Mouse (Mus musculus) small intestine, adult 2 months (tissue): ENCODE measurements around the gene Setd4. TPM values are rescaled to one million over a fixed set of nuclear protein-coding genes. Genes with fewer than 3 reads are reported as not detected.
A peak's percentile ranks its signal among the peaks of the same experiment; 100 is the strongest.

Source experiments
- H3K27ac ChIP-seq: fragments of 200-500 bp; 2 replicates; pipeline ENCODE4 v1.5.1; 2012; ENCODE audit warnings: low read depth, low read length, control low read depth, inconsistent platforms; ENCODE audit not compliant: insufficient read depth
- H3K27me3 ChIP-seq: fragments of 200-500 bp; 2 replicates; pipeline ENCODE4 v1.6.1; 2012; ENCODE audit warnings: mild to moderate bottlenecking, moderate library complexity, low read length, inconsistent platforms; ENCODE audit not compliant: control insufficient read depth, insufficient read depth
- H3K36me3 ChIP-seq: fragments of 200-500 bp; 2 replicates; pipeline ENCODE4 v1.6.1; 2012; ENCODE audit warnings: mild to moderate bottlenecking, low read length, control low read depth, inconsistent platforms; ENCODE audit not compliant: control insufficient read depth, insufficient read depth
- H3K4me1 ChIP-seq: fragments of 200-500 bp; 2 replicates; pipeline ENCODE4 v1.6.1; 2012; ENCODE audit warnings: low read length, inconsistent platforms, mixed read lengths; ENCODE audit not compliant: control insufficient read depth, insufficient read depth, insufficient read length
- H3K4me3 ChIP-seq: fragments of 200-500 bp; 2 replicates; pipeline ENCODE4 v1.5.1; 2012; ENCODE audit warnings: low read depth, mild to moderate bottlenecking, control low read depth, inconsistent platforms, low read length, moderate library complexity
- CTCF ChIP-seq: fragments of 200-500 bp; IDR thresholded peaks from 2 replicates; pipeline ENCODE4 v1.5.1; 2012; ENCODE audit warnings: low read depth, mild to moderate bottlenecking, control low read depth, inconsistent platforms, low read length, moderate library complexity, mixed read lengths; ENCODE audit not compliant: insufficient replicate concordance, insufficient read length; ENCODE audit errors: extremely low read depth
- POLR2A ChIP-seq: fragments of 200-500 bp; IDR thresholded peaks from 2 replicates; pipeline ENCODE4 v1.6.1; 2012; ENCODE audit warnings: low read depth, mild to moderate bottlenecking, control low read depth, inconsistent platforms, low read length, moderate library complexity
- WGBS: fragments of 180-500 bp; shearing (Covaris S2); methylation state at CpG from one replicate; pipeline ENCODE4 v1.1.7; 2018; 5-methylcytosine and 5-hydroxymethylcytosine counted together
- polyA plus RNA-seq: library from polyadenylated mRNA; depleted of rRNA; stranded (reverse); fragments of >200 nt; gene quantifications from 2 replicates; pipeline ENCODE4 v1.2.3, GENCODE M21; 2012

Gene Setd4
- polyA plus RNA-seq, 1 experiment, result 2.4 TPM

DNA sequence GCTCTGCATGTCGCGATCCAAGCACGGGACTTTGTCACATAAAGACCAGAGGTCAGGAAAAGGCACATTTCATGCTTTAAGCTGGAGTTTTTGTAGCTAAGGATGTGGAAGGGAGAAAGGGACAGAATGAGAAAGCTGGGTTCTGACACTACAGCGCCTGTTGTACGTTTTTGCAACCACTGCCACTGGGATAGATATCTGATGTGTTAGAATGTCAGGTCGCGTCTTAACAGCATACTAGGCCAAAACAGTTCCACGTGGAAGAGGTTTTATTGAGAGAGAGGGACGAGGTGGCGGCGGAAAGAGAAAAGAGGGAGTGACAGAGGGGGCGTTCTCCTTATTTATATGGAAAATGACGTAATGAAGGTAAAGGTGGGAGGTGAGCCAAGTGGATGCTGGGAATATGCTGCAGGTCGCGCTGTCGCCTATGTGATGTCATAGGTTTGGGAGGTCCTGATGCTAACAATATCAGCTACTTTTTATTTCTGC, 662 bp upstream of the Setd4 start:
- TF ChIP-seq CTCF (no peak), POLR2A (no peak)
- no peaks in the 10 kb centered on the region for H3K27me3 ChIP-seq
- peak overlapping the region; percentile 84 for H3K27ac ChIP-seq
- H3K4me1 ChIP-seq, result peaks cover 5% of the 10 kb centered on the region; the same call in 1 of the 2 replicates
- H3K36me3 ChIP-seq, result peaks cover 4% of the 10 kb centered on the region
- 8% methylated on average over 16 of the region's 16 CpGs for WGBS
- H3K4me3 ChIP-seq, result peak overlapping the region; percentile 24; the same call in 1 of the 2 replicates

DNA sequence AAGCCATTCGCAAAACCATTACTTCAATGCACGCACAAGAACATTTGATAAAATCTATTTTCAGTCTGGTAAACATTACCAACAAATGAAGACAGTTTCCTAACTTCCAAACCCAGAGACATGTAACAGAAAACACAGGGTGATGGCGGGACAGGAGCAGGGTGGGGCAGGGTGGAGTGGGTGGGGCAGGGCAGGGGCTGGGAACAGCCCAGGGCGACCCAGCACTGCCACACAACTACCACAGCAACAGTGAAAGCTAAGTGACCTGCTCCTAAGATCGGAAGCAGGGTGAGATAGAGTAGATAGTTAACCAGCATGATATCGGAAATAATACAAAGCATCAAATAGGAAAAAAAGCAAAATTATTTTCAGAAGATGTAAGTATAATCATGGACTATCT, 4.4 kb downstream of the Setd4 start:
- Histone ChIP-seq H3K27ac (no peak overlapping the region), H3K4me3 (no peak overlapping the region), H3K4me1 (peaks cover under 1% of the 10 kb centered on the region; the same call in 1 of the 2 replicates), H3K36me3 (0 out of 2 replicates have a peak, but pooled peaks cover 1% of the 10 kb centered on the region), H3K27me3 (no peaks in the 10 kb centered on the region)
- 76% methylated on average over 6 of the region's 6 CpGs for WGBS
- no peak for TF ChIP-seq CTCF
- TF ChIP-seq POLR2A, result no peak

DNA sequence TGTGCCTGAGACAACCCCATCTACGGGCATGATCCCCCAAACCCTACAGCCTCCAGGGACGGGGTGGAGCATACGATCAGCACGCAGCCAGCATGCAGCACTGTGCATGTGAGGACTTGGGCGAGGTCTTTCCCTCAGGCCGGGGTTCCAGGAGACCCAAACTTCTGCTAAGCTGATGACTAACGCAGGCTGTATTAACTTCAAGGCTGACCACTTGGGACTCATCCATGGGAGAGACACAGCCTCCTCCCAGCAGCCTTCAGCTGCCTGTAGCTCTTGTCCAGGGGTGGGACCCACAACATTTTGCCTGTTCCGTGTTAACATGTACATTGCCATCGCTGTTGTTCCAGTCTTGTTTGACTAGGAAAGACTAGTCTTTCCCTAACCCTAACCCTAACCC, 6.3 kb downstream of the Setd4 start:
- H3K27me3 ChIP-seq, result no peaks in the 10 kb centered on the region
- H3K4me1 ChIP-seq, result no peaks in the 10 kb centered on the region
- 0 out of 2 replicates have a peak, but pooled peaks cover 1% of the 10 kb centered on the region for H3K36me3 ChIP-seq
- 93% methylated on average over 9 of the region's 9 CpGs for WGBS
- H3K4me3 ChIP-seq, result no peak overlapping the region
- no peak for TF ChIP-seq CTCF
- TF ChIP-seq POLR2A, result no peak
- H3K27ac ChIP-seq, result no peak overlapping the region

DNA sequence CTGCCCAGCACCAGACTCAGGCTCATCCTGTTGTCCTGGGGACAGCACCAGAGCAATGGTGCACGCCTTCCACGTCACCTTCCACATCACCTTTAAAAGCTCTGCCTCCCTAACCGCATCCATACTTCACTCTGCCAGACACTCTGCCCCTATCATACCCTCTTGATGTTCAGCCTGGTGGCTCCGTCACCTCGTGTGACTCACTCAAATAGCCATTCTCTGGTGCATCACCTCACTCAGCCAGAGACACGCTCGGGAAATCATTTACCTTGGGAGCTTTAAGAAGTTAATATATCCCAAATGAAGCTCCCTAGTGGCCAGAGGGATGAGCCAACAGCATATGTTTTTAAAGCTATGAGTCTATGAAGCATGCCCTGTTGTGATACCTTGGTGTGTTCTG, 7.1 kb downstream of the Setd4 start:
- H3K27me3 ChIP-seq, result no peaks in the 10 kb centered on the region
- H3K4me3 ChIP-seq, result no peak overlapping the region
- WGBS, result 90% methylated on average over 7 of the region's 7 CpGs
- TF ChIP-seq CTCF (no peak), POLR2A (no peak)
- 0 out of 2 replicates have a peak, but pooled peaks cover 1% of the 10 kb centered on the region for H3K36me3 ChIP-seq
- no peak overlapping the region for H3K27ac ChIP-seq
- H3K4me1 ChIP-seq, result no peaks in the 10 kb centered on the region

DNA sequence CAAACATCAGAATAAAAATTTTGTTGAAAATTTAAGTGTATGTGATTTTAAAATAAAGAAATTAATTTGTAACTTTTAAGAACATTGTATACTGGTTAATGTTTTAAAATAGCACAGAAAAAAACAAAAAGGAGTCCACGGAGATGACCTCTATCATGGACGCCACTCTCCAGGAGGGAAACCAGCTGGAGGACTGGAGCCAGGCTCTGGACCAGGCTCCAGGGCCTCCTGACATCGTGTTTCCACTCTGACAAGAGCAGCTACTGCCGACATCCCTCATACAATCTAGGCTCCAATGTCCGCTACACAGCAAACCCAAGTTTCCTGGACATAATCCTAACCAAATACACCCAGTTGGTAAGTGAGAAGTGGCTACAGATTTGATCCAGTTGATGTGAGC, 8.1 kb downstream of the Setd4 start:
- Histone ChIP-seq H3K4me3 (no peak overlapping the region), H3K4me1 (no peaks in the 10 kb centered on the region), H3K27ac (no peak overlapping the region), H3K27me3 (no peaks in the 10 kb centered on the region), H3K36me3 (0 out of 2 replicates have a peak, but pooled peaks cover 1% of the 10 kb centered on the region)
- TF ChIP-seq CTCF (no peak), POLR2A (no peak)
- 81% methylated on average over 5 of the region's 5 CpGs for WGBS

DNA sequence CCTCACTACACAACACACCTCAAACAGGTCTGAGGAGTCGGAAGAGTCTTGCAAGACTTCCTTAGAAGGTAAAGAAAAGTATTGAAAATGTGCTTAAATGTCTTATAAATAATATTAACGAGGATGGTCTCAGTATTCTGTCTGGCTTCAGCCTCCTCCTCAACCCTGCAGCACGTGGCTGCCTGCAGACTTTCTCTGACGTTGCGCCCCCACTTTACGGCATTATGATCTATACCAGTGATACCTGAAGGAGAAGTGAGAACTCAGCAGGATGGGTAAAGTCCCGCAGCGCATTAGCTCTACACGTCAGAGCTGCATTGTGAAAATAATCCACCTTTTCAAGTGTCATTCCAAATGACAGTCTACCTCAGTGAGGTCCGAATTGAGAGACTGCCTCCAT, 9.4 kb downstream of the Setd4 start:
- Histone ChIP-seq H3K4me1 (no peaks in the 10 kb centered on the region), H3K36me3 (peaks cover 4% of the 10 kb centered on the region; the same call in 1 of the 2 replicates), H3K4me3 (no peak overlapping the region), H3K27ac (no peak overlapping the region), H3K27me3 (no peaks in the 10 kb centered on the region)
- TF ChIP-seq CTCF (no peak), POLR2A (no peak)
- WGBS, result 92% methylated on average over 10 of the region's 10 CpGs

DNA sequence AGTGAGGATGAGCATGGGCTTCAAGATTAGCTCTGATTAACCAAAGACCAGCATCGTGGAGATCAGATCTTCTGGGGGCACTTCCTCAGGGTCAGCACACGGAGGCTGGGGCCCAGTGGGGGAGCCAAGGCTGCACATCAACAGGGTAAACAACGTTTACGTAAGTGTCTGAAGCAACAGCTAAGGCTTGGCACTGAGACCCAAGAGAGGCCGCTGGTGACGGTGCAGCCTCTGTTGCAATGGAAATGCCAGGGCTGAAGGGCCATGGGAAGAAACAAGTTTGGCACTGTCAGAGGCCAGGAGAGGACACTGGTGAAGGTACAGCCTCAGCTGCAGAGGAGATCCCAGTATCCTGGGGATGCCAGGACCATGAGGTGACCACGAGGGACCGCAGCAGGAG, 10.5 kb downstream of the Setd4 start:
- Histone ChIP-seq H3K27ac (no peak overlapping the region), H3K27me3 (no peaks in the 10 kb centered on the region), H3K4me3 (no peak overlapping the region), H3K4me1 (no peaks in the 10 kb centered on the region), H3K36me3 (peaks cover 4% of the 10 kb centered on the region; the same call in 1 of the 2 replicates)
- 89% methylated on average over 8 of the region's 8 CpGs for WGBS
- TF ChIP-seq POLR2A (no peak), CTCF (no peak)
